Mouse (Mus musculus) liver, embryonic 14.5 days (tissue): ENCODE data around the gene Plcl2.

Source experiments
- CTCF ChIP-seq: IDR thresholded peaks from 2 replicates; pipeline ENCODE4 v1.5.1; 2016; ENCODE audit warnings: antibody characterized with exemption, low read depth, control low read depth
- EP300 ChIP-seq: IDR thresholded peaks from 2 replicates; pipeline ENCODE4 v1.6.1; 2016; ENCODE audit warnings: antibody characterized with exemption, low read depth

DNA sequence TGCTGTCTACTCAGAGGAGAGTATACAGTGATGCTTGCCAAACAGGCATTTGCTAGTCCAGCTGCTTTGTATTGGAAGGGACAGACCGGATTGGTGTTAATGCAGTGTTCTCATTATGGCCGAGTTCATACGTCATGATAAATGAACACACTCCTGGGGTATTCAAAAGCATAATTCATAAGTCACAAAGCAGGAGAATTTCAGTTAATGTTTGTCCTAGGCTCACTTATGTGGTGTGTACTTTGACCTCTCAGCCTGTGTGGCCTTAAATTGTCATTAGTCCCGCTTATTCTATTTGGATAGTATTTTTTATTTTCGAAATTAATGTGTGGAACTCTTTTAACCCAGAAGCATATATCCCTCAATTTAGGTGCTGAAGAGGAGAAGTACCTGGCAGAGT, 10.4 kb downstream of the Plcl2 start:
- no peak for TF ChIP-seq CTCF
- no peak for TF ChIP-seq EP300
